Mouse (Mus musculus): ENCODE results near the gene Zfp365. TPM values are rescaled to one million over a fixed set of nuclear protein-coding genes. Genes with fewer than 3 reads are reported as not detected.

Zfp365 gene
- polyA plus RNA-seq, 1 experiment from 2014 or later: 0.43 TPM

- no peak overlapping the region for H3K9ac ChIP-seq (ENCODE audit: low read length)
- no peak overlapping the region for H3K27ac ChIP-seq (ENCODE audit: low read length)
- ATAC-seq (replicated peaks; ENCODE audit: extremely low read depth, insufficient read depth, low FRiP score): no peak
- H3K9me3 ChIP-seq (replicated peaks; ENCODE audit: control insufficient read depth, low read length): no peaks in the 10 kb centered on the region
- H3K4me1 ChIP-seq (ENCODE audit: control insufficient read depth, insufficient read depth, low read length): no peaks in the 10 kb centered on the region
- H3K36me3 ChIP-seq (ENCODE audit: control insufficient read depth, insufficient read depth): no peaks in the 10 kb centered on the region
- H3K4me2 ChIP-seq (ENCODE audit: low read depth, low read length): no peak overlapping the region
- 91% methylated on average over 7 of the region's 7 CpGs for WGBS
- no peak overlapping the region for H3K4me3 ChIP-seq (ENCODE audit: low read length)
- no peaks in the 10 kb centered on the region for H3K27me3 ChIP-seq (ENCODE audit: control insufficient read depth, insufficient read depth, low read length)
These were observed 17.8 kb downstream of the Zfp365 start for GRCm38 (mm10) chr10:67894683-67895082.

GRCm38 (mm10) chr10:67894059-67894458 is 18.4 kb downstream of the Zfp365 start:
- Histone ChIP-seq H3K4me3 (ENCODE audit: low read length) (no peak overlapping the region), H3K4me1 (ENCODE audit: control insufficient read depth, insufficient read depth, low read length) (no peaks in the 10 kb centered on the region), H3K4me2 (ENCODE audit: low read depth, low read length) (no peak overlapping the region), H3K27me3 (ENCODE audit: control insufficient read depth, insufficient read depth, low read length) (no peaks in the 10 kb centered on the region), H3K27ac (ENCODE audit: low read length) (no peak overlapping the region), H3K36me3 (ENCODE audit: control insufficient read depth, insufficient read depth) (no peaks in the 10 kb centered on the region), H3K9me3 (replicated peaks; ENCODE audit: control insufficient read depth, low read length) (no peaks in the 10 kb centered on the region), H3K9ac (ENCODE audit: low read length) (no peak overlapping the region)
- WGBS: 67% methylated on average over 8 of the region's 8 CpGs
- ATAC-seq (replicated peaks; ENCODE audit: extremely low read depth, insufficient read depth, low FRiP score): no peak

- no peak overlapping the region for H3K4me3 ChIP-seq (ENCODE audit: low read length)
- H3K4me2 ChIP-seq (ENCODE audit: low read depth, low read length): no peak overlapping the region
- H3K4me1 ChIP-seq (ENCODE audit: control insufficient read depth, insufficient read depth, low read length): no peaks in the 10 kb centered on the region
- H3K27me3 ChIP-seq (ENCODE audit: control insufficient read depth, insufficient read depth, low read length): no peaks in the 10 kb centered on the region
- no peak overlapping the region for H3K9ac ChIP-seq (ENCODE audit: low read length)
- H3K9me3 ChIP-seq (replicated peaks; ENCODE audit: control insufficient read depth, low read length): no peaks in the 10 kb centered on the region
- H3K36me3 ChIP-seq (ENCODE audit: control insufficient read depth, insufficient read depth): no peaks in the 10 kb centered on the region
- no peak overlapping the region for H3K27ac ChIP-seq (ENCODE audit: low read length)
- no peak for ATAC-seq (replicated peaks; ENCODE audit: extremely low read depth, insufficient read depth, low FRiP score)
- 80% methylated on average over 10 of the region's 10 CpGs for WGBS
These were observed 19.2 kb downstream of the Zfp365 start for GRCm38 (mm10) chr10:67893226-67893625.

GRCm38 (mm10) chr10:67891126-67891525 is 21.3 kb downstream of the Zfp365 start:
- WGBS: 77% methylated on average over 6 of the region's 6 CpGs
- H3K27ac ChIP-seq (ENCODE audit: low read length): no peak overlapping the region

GRCm38 (mm10) chr10:67887971-67888370 is 24.5 kb downstream of the Zfp365 start:
- H3K27ac ChIP-seq (ENCODE audit: low read length): no peak overlapping the region
- no peaks in the 10 kb centered on the region for H3K9me3 ChIP-seq (replicated peaks; ENCODE audit: control insufficient read depth, low read length)
- H3K4me3 ChIP-seq (ENCODE audit: low read length): no peak overlapping the region
- no peaks in the 10 kb centered on the region for H3K36me3 ChIP-seq (ENCODE audit: control insufficient read depth, insufficient read depth)
- peak; percentile 49 for ATAC-seq (replicated peaks; ENCODE audit: extremely low read depth, insufficient read depth, low FRiP score)
- WGBS: 84% methylated on average over 10 of the region's 10 CpGs
- no peaks in the 10 kb centered on the region for H3K27me3 ChIP-seq (ENCODE audit: control insufficient read depth, insufficient read depth, low read length)
- H3K4me2 ChIP-seq (ENCODE audit: low read depth, low read length): no peak overlapping the region
- no peaks in the 10 kb centered on the region for H3K4me1 ChIP-seq (ENCODE audit: control insufficient read depth, insufficient read depth, low read length)
- no peak overlapping the region for H3K9ac ChIP-seq (ENCODE audit: low read length)

More at GRCm38 (mm10) chr10:67891126-67891525, 21.3 kb downstream of the Zfp365 start:
- Histone ChIP-seq H3K36me3 (ENCODE audit: control insufficient read depth, insufficient read depth) (no peaks in the 10 kb centered on the region), H3K4me2 (ENCODE audit: low read depth, low read length) (no peak overlapping the region), H3K9ac (ENCODE audit: low read length) (no peak overlapping the region), H3K9me3 (replicated peaks; ENCODE audit: control insufficient read depth, low read length) (no peaks in the 10 kb centered on the region), H3K27me3 (ENCODE audit: control insufficient read depth, insufficient read depth, low read length) (no peaks in the 10 kb centered on the region), H3K4me1 (ENCODE audit: control insufficient read depth, insufficient read depth, low read length) (no peaks in the 10 kb centered on the region), H3K4me3 (ENCODE audit: low read length) (no peak overlapping the region)
- no peak for ATAC-seq (replicated peaks; ENCODE audit: extremely low read depth, insufficient read depth, low FRiP score)

- ATAC-seq (replicated peaks; ENCODE audit: extremely low read depth, insufficient read depth, low FRiP score): no peak
- Histone ChIP-seq H3K27me3 (ENCODE audit: control insufficient read depth, insufficient read depth, low read length) (no peaks in the 10 kb centered on the region), H3K36me3 (ENCODE audit: control insufficient read depth, insufficient read depth) (no peaks in the 10 kb centered on the region), H3K4me1 (ENCODE audit: control insufficient read depth, insufficient read depth, low read length) (no peaks in the 10 kb centered on the region), H3K4me2 (ENCODE audit: low read depth, low read length) (no peak overlapping the region), H3K9me3 (replicated peaks; ENCODE audit: control insufficient read depth, low read length) (no peaks in the 10 kb centered on the region), H3K4me3 (ENCODE audit: low read length) (no peak overlapping the region), H3K9ac (ENCODE audit: low read length) (no peak overlapping the region), H3K27ac (ENCODE audit: low read length) (no peak overlapping the region)
- WGBS: 84% methylated on average over 4 of the region's 4 CpGs
These were observed 31.8 kb downstream of the Zfp365 start for GRCm38 (mm10) chr10:67880692-67881091.

- Histone ChIP-seq H3K27me3 (ENCODE audit: control insufficient read depth, insufficient read depth, low read length) (no peaks in the 10 kb centered on the region), H3K4me2 (ENCODE audit: low read depth, low read length) (no peak overlapping the region), H3K4me1 (ENCODE audit: control insufficient read depth, insufficient read depth, low read length) (no peaks in the 10 kb centered on the region), H3K4me3 (ENCODE audit: low read length) (no peak overlapping the region), H3K9ac (ENCODE audit: low read length) (no peak overlapping the region), H3K36me3 (ENCODE audit: control insufficient read depth, insufficient read depth) (no peaks in the 10 kb centered on the region), H3K27ac (ENCODE audit: low read length) (no peak overlapping the region), H3K9me3 (replicated peaks; ENCODE audit: control insufficient read depth, low read length) (no peaks in the 10 kb centered on the region)
- no peak for ATAC-seq (replicated peaks; ENCODE audit: extremely low read depth, insufficient read depth, low FRiP score)
- WGBS: 5% methylated on average over 2 of the region's 2 CpGs
These were observed 40.7 kb downstream of the Zfp365 start for GRCm38 (mm10) chr10:67871811-67872210.

- 76% methylated on average over 3 of the region's 3 CpGs for WGBS
- no peak for ATAC-seq (replicated peaks; ENCODE audit: extremely low read depth, insufficient read depth, low FRiP score)
- no peaks in the 10 kb centered on the region for H3K9me3 ChIP-seq (replicated peaks; ENCODE audit: control insufficient read depth, low read length)
- no peak overlapping the region for H3K9ac ChIP-seq (ENCODE audit: low read length)
- no peak overlapping the region for H3K4me2 ChIP-seq (ENCODE audit: low read depth, low read length)
- no peak overlapping the region for H3K27ac ChIP-seq (ENCODE audit: low read length)
- no peaks in the 10 kb centered on the region for H3K36me3 ChIP-seq (ENCODE audit: control insufficient read depth, insufficient read depth)
- H3K27me3 ChIP-seq (ENCODE audit: control insufficient read depth, insufficient read depth, low read length): no peaks in the 10 kb centered on the region
- no peaks in the 10 kb centered on the region for H3K4me1 ChIP-seq (ENCODE audit: control insufficient read depth, insufficient read depth, low read length)
- H3K4me3 ChIP-seq (ENCODE audit: low read length): no peak overlapping the region
These were observed 44.2 kb downstream of the Zfp365 start for GRCm38 (mm10) chr10:67868234-67868633.

GRCm38 (mm10) chr10:67865841-67866240 is 46.6 kb downstream of the Zfp365 start:
- Histone ChIP-seq H3K4me3 (ENCODE audit: low read length) (no peak overlapping the region), H3K36me3 (ENCODE audit: control insufficient read depth, insufficient read depth) (no peaks in the 10 kb centered on the region), H3K27ac (ENCODE audit: low read length) (no peak overlapping the region), H3K9me3 (replicated peaks; ENCODE audit: control insufficient read depth, low read length) (no peaks in the 10 kb centered on the region), H3K4me2 (ENCODE audit: low read depth, low read length) (no peak overlapping the region), H3K9ac (ENCODE audit: low read length) (no peak overlapping the region), H3K4me1 (ENCODE audit: control insufficient read depth, insufficient read depth, low read length) (no peaks in the 10 kb centered on the region), H3K27me3 (ENCODE audit: control insufficient read depth, insufficient read depth, low read length) (no peaks in the 10 kb centered on the region)
- WGBS: 91% methylated on average over 6 of the region's 6 CpGs
- no peak for ATAC-seq (replicated peaks; ENCODE audit: extremely low read depth, insufficient read depth, low FRiP score)

GRCm38 (mm10) chr10:67865063-67865462 is 47.4 kb downstream of the Zfp365 start:
- H3K4me1 ChIP-seq (ENCODE audit: control insufficient read depth, insufficient read depth, low read length): no peaks in the 10 kb centered on the region
- ATAC-seq (replicated peaks; ENCODE audit: extremely low read depth, insufficient read depth, low FRiP score): no peak
- H3K9ac ChIP-seq (ENCODE audit: low read length): no peak overlapping the region
- H3K27me3 ChIP-seq (ENCODE audit: control insufficient read depth, insufficient read depth, low read length): no peaks in the 10 kb centered on the region
- WGBS: 56% methylated on average over 3 of the region's 3 CpGs
- H3K36me3 ChIP-seq (ENCODE audit: control insufficient read depth, insufficient read depth): no peaks in the 10 kb centered on the region
- no peak overlapping the region for H3K4me2 ChIP-seq (ENCODE audit: low read depth, low read length)
- H3K9me3 ChIP-seq (replicated peaks; ENCODE audit: control insufficient read depth, low read length): no peaks in the 10 kb centered on the region
- H3K4me3 ChIP-seq (ENCODE audit: low read length): no peak overlapping the region
- no peak overlapping the region for H3K27ac ChIP-seq (ENCODE audit: low read length)

All from heart, embryonic 16.5 days (tissue).